Mouse (Mus musculus) heart, postnatal 0 days (tissue): ENCODE data around the gene Frmpd4. TPM values are rescaled to one million over a fixed set of nuclear protein-coding genes. Genes with fewer than 3 reads are reported as not detected.

Experiments
- ATAC-seq: fragments of 200-750 bp; cut with Nextera tagmentation; 2 replicates; pipeline ENCODE4 v1.8.0; 2017; ENCODE audit warnings: low read depth, moderate number of reproducible peaks, moderate library complexity; ENCODE audit not compliant: insufficient read depth
- DNase-seq: peaks from one replicate; pipeline ENCODE4 v3.0.0-alpha.2; 2016; ENCODE audit warnings: low spot score
- H3K27ac ChIP-seq: fragments of 300-500 bp; sonication (generic); 2 replicates; pipeline ENCODE4 v1.5.1; 2014; ENCODE audit warnings: low read depth, mild to moderate bottlenecking
- H3K27me3 ChIP-seq: fragments of 300-500 bp; sonication (generic); 2 replicates; pipeline ENCODE4 v1.6.1; 2014; ENCODE audit warnings: low read length, mixed read lengths; ENCODE audit not compliant: control insufficient read depth, insufficient read depth
- H3K36me3 ChIP-seq: fragments of 300-500 bp; sonication (generic); replicated peaks from 2 replicates; pipeline ENCODE4 v1.6.1; 2014; ENCODE audit warnings: low read length, mixed read lengths; ENCODE audit not compliant: control insufficient read depth, insufficient read depth
- H3K4me1 ChIP-seq: fragments of 300-500 bp; sonication (generic); 2 replicates; pipeline ENCODE4 v1.6.1; 2014; ENCODE audit warnings: antibody characterized with exemption; ENCODE audit not compliant: control insufficient read depth, insufficient read depth
- H3K4me2 ChIP-seq: fragments of 300-500 bp; sonication (generic); 2 replicates; pipeline ENCODE4 v1.6.1; 2014; ENCODE audit warnings: low read depth, mild to moderate bottlenecking, low read length, moderate library complexity
- H3K4me3 ChIP-seq: fragments of 300-500 bp; sonication (generic); 2 replicates; pipeline ENCODE4 v1.5.1; 2014; ENCODE audit warnings: low read depth, low read length
- H3K9ac ChIP-seq: fragments of 300-500 bp; sonication (generic); replicated peaks from 2 replicates; pipeline ENCODE4 v1.6.1; 2014; ENCODE audit warnings: low read depth, low read length, mixed read lengths
- H3K9me3 ChIP-seq: fragments of 300-500 bp; sonication (generic); replicated peaks from 2 replicates; pipeline ENCODE4 v1.6.1; 2016; ENCODE audit warnings: low read length; ENCODE audit not compliant: control insufficient read depth
- CTCF ChIP-seq: IDR thresholded peaks from 2 replicates; pipeline ENCODE4 v1.5.1; 2016; ENCODE audit warnings: antibody characterized with exemption, control low read depth, low read depth
- EP300 ChIP-seq: IDR thresholded peaks from 2 replicates; pipeline ENCODE4 v1.6.1; 2016; ENCODE audit warnings: antibody characterized with exemption, low read depth
- WGBS: fragments of 180-500 bp; shearing (Covaris S2); extraction: QIAGEN DNeasy Blood & Tissue Kit; methylation state at CpG from one replicate; pipeline ENCODE4 v1.1.7; 2014; 5-methylcytosine and 5-hydroxymethylcytosine counted together
- polyA plus RNA-seq: library from polyadenylated mRNA; unstranded; fragments of >200 nt; fragmentation: Nextera tagmentation; extraction: Ambion mirVana; gene quantifications from 2 replicates; pipeline ENCODE4 v1.2.1, GENCODE M21; 2015
- total RNA-seq: library from RNA; depleted of rRNA; stranded (reverse); fragments of >200 nt; gene quantifications from 2 replicates; pipeline ENCODE4 v1.2.3, GENCODE M21; 2014; ENCODE audit warnings: low replicate concordance

Frmpd4 gene
- total and polyA plus RNA-seq, 2 experiments from 2014 or later: not detected

DNA sequence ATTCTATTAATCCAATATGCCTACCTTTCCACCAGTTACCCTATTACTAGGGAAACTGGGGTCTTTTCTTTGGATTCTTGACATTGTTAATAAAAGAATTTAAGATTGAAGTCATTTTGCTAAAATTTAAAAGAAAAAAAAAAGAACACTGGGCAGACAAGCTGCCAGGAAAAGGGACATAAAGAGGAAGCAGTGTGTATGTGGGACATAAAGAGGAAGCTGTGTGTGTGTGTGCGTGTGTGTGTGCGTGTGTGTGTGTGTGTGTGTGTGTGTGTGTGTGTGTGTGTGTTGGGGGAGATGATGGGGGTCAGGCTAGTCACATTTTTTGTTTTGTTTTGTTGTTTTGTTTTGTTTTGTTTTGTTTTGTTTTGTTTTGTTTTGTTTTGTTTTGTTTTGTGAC, 121.8 kb downstream of the Frmpd4 start:
- ATAC-seq (no peak), DNase-seq (no peak)
- H3K9ac ChIP-seq: no peak overlapping the region
- H3K36me3 ChIP-seq: no peaks in the 10 kb centered on the region
- H3K4me2 ChIP-seq: no peak overlapping the region
- no peak overlapping the region for H3K4me3 ChIP-seq
- no peak for TF ChIP-seq EP300
- TF ChIP-seq CTCF: no peak
- WGBS: 35% methylated on average over 2 of the region's 2 CpGs
- no peaks in the 10 kb centered on the region for H3K4me1 ChIP-seq
- no peaks in the 10 kb centered on the region for H3K27me3 ChIP-seq
- H3K27ac ChIP-seq: no peak overlapping the region
- H3K9me3 ChIP-seq: no peaks in the 10 kb centered on the region

DNA sequence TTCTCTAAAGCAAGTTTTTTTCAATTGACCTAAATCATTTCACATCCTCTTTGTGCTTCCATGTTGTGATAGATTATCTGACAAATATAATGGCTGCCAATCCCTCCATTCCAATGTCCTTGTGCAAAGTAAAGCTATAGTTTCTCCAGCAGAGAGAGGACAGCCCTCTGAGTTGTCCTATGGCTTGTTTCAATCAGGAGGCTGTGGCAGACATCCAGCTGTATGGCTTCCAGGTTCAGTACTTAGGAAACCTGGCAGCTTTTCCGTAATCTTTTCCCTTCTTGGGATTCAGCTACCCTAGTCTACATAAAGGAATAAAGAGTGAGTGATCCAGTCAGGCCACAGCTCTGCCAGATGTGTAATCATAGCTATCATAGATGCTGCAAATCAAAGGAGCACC, 145.8 kb downstream of the Frmpd4 start:
- Histone ChIP-seq H3K36me3 (no peaks in the 10 kb centered on the region), H3K4me1 (no peaks in the 10 kb centered on the region), H3K27me3 (no peaks in the 10 kb centered on the region), H3K27ac (no peak overlapping the region), H3K9ac (no peak overlapping the region), H3K4me2 (no peak overlapping the region), H3K9me3 (no peaks in the 10 kb centered on the region), H3K4me3 (no peak overlapping the region)
- 50% methylated on average over 1 of the region's 1 CpGs for WGBS
- ATAC-seq (no peak), DNase-seq (no peak)
- TF ChIP-seq CTCF (no peak), EP300 (no peak)

DNA sequence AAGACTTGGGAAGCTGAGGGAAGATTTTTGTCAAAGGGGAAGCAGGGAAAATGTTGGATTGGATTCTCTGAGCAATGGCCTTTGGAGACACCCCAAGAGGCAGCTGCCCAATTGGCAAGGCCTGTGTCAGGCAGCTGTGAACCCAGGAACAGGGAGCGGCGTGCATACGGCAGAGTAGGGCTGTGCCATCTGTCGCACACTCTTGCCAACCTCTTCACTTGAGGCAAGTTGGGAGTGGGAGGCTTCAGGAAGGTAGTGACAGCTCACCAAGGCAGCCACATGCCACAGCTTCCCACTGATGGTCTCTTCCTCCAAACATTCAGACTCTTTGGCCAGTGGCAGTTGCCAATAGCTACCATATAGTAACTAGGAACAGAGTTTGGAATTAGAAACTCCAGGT, 147.2 kb downstream of the Frmpd4 start:
- Histone ChIP-seq H3K27me3 (no peaks in the 10 kb centered on the region), H3K4me3 (no peak overlapping the region), H3K27ac (no peak overlapping the region), H3K9me3 (no peaks in the 10 kb centered on the region), H3K36me3 (no peaks in the 10 kb centered on the region), H3K4me2 (no peak overlapping the region), H3K9ac (no peak overlapping the region), H3K4me1 (no peaks in the 10 kb centered on the region)
- 81% methylated on average over 4 of the region's 4 CpGs for WGBS
- TF ChIP-seq EP300: no peak
- TF ChIP-seq CTCF: no peak
- DNase-seq (no peak), ATAC-seq (no peak)

DNA sequence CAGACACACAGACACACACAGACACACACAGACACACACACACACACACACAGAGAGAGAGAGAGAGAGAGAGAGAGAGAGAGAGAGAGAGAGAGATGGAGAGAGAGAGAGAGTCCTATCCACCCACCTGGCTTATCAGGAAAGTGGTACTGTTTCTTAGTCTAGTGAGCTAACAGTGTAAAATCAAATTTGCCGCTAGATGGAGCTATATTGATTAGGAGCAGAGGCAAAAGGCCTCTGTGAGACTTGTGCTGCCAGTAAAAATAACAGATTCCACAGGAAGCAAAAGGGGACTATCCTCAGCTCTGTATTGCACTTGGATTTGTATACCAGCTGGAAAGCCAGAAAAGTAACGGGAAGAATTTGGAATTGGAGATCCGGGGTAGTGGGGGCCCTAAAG, 161.6 kb downstream of the Frmpd4 start:
- Histone ChIP-seq H3K9ac (no peak overlapping the region), H3K9me3 (no peaks in the 10 kb centered on the region), H3K27ac (no peak overlapping the region), H3K4me1 (no peaks in the 10 kb centered on the region), H3K27me3 (no peaks in the 10 kb centered on the region), H3K4me2 (no peak overlapping the region), H3K4me3 (no peak overlapping the region), H3K36me3 (no peaks in the 10 kb centered on the region)
- DNase-seq (peak; percentile 5), ATAC-seq (no peak)
- TF ChIP-seq CTCF: peak; percentile 15
- TF ChIP-seq EP300: no peak
- 15% methylated on average over 3 of the region's 3 CpGs for WGBS

DNA sequence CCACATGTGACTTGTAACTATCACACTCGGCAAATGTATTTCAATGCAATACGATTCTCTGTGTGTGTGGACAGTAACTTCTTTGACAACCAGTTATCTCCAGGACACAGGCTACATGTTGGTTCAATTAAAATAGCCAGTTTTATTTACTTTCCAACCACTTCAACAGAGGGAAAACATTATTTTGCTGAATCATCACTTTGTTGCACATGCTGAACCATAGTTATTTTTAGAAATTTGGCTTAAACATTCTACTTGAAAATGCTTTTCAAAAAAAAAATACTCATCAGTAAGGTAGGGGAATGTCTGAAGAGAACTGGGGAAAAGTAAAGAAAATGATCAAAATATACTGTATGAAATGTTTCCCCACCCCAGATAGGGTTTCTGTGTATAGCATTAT, 173.5 kb downstream of the Frmpd4 start:
- 65% methylated on average over 2 of the region's 2 CpGs for WGBS
- Histone ChIP-seq H3K9ac (no peak overlapping the region), H3K4me2 (no peak overlapping the region), H3K27ac (no peak overlapping the region), H3K27me3 (no peaks in the 10 kb centered on the region), H3K9me3 (no peaks in the 10 kb centered on the region), H3K4me3 (no peak overlapping the region), H3K36me3 (no peaks in the 10 kb centered on the region), H3K4me1 (no peaks in the 10 kb centered on the region)
- no peak for DNase-seq
- TF ChIP-seq EP300 (no peak), CTCF (no peak)
- ATAC-seq: no peak

DNA sequence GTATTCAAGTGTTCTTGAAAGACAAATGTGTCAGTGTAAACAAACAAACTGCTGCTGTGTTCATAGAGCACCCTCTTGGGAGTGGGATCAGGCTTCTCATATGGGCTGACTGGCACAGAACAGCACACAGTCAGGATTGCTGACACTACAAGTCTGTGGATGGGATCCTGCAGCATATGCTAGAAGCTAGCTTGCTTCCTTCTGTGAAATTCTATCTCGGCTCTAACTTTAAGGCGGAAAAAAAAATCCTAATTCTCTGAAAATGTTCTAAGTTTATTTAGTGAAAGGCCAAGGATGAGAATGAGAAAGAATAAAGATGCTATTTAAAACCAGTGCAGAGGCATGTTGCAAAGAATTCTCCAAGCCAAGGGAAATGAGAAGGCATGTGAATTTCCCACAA, 226.6 kb downstream of the Frmpd4 start:
- Histone ChIP-seq H3K9me3 (no peaks in the 10 kb centered on the region), H3K4me1 (no peaks in the 10 kb centered on the region), H3K4me2 (no peak overlapping the region), H3K27ac (no peak overlapping the region), H3K27me3 (no peaks in the 10 kb centered on the region), H3K4me3 (no peak overlapping the region), H3K9ac (no peak overlapping the region), H3K36me3 (no peaks in the 10 kb centered on the region)
- WGBS: 75% methylated on average over 2 of the region's 2 CpGs
- ATAC-seq (no peak), DNase-seq (no peak)
- TF ChIP-seq EP300 (no peak), CTCF (no peak)
